Mouse (Mus musculus) midbrain, postnatal 0 days (tissue): Measurements from ENCODE around the gene Fam89b. TPM values are rescaled to one million over a fixed set of nuclear protein-coding genes. Genes with fewer than 3 reads are reported as not detected.
A peak's percentile ranks its signal among the peaks of the same experiment; 100 is the strongest.

Source experiments
- ATAC-seq: fragments of 200-750 bp; cut with Nextera tagmentation; 2 replicates; pipeline ENCODE4 v1.8.0; 2017; ENCODE audit warnings: moderate number of reproducible peaks, mild to moderate bottlenecking, moderate TSS enrichment, moderate library complexity; ENCODE audit not compliant: low FRiP score
- DNase-seq: peaks from one replicate; pipeline ENCODE4 v3.0.0-alpha.2; 2015; ENCODE audit warnings: low spot score
- H3K27ac ChIP-seq: fragments of 300-500 bp; sonication (generic); 2 replicates; pipeline ENCODE4 v1.5.1; 2014; ENCODE audit warnings: low read depth, mild to moderate bottlenecking, low read length, mixed read lengths
- H3K27me3 ChIP-seq: fragments of 300-500 bp; sonication (generic); 2 replicates; pipeline ENCODE4 v1.6.1; 2014; ENCODE audit warnings: low read length, control low read depth, mixed read lengths; ENCODE audit not compliant: insufficient read depth
- H3K36me3 ChIP-seq: fragments of 300-500 bp; sonication (generic); 2 replicates; pipeline ENCODE4 v1.6.1; 2014; ENCODE audit warnings: low read length, control low read depth, mixed read lengths; ENCODE audit not compliant: insufficient read depth
- H3K4me1 ChIP-seq: fragments of 300-500 bp; sonication (generic); 2 replicates; pipeline ENCODE4 v1.6.1; 2014; ENCODE audit warnings: mild to moderate bottlenecking, control low read depth, antibody characterized with exemption, low read length, mixed read lengths; ENCODE audit not compliant: insufficient read depth
- H3K4me2 ChIP-seq: fragments of 300-500 bp; sonication (generic); 2 replicates; pipeline ENCODE4 v1.6.1; 2014; ENCODE audit warnings: low read depth, mild to moderate bottlenecking, low read length, mixed read lengths; ENCODE audit not compliant: poor library complexity, severe bottlenecking
- H3K4me3 ChIP-seq: fragments of 300-500 bp; sonication (generic); 2 replicates; pipeline ENCODE4 v1.5.1; 2014; ENCODE audit warnings: low read depth, mild to moderate bottlenecking, low read length, moderate library complexity
- H3K9ac ChIP-seq: fragments of 300-500 bp; sonication (generic); replicated peaks from 2 replicates; pipeline ENCODE4 v1.6.1; 2014; ENCODE audit warnings: mild to moderate bottlenecking, low read length, moderate library complexity, mixed read lengths; ENCODE audit not compliant: poor library complexity, severe bottlenecking
- H3K9me3 ChIP-seq: fragments of 300-500 bp; sonication (generic); 2 replicates; pipeline ENCODE4 v1.6.1; 2016; ENCODE audit warnings: low read length, control low read depth
- CTCF ChIP-seq: IDR thresholded peaks from 2 replicates; pipeline ENCODE4 v1.5.1; 2016; ENCODE audit warnings: antibody characterized with exemption, mild to moderate bottlenecking
- WGBS: fragments of 180-500 bp; shearing (Covaris S2); extraction: QIAGEN DNeasy Blood & Tissue Kit; methylation state at CpG from one replicate; pipeline ENCODE4 v1.1.7; 2014; 5-methylcytosine and 5-hydroxymethylcytosine counted together
- polyA plus RNA-seq: library from polyadenylated mRNA; unstranded; fragments of >200 nt; fragmentation: Nextera tagmentation; extraction: Ambion mirVana; gene quantifications from 2 replicates; pipeline ENCODE4 v1.2.1, GENCODE M21; 2015
- total RNA-seq: library from RNA; depleted of rRNA; stranded (reverse); fragments of >200 nt; gene quantifications from 2 replicates; pipeline ENCODE4 v1.2.3, GENCODE M21; 2014

Fam89b gene
- total and polyA plus RNA-seq, 2 experiments from 2014 or later = 126 to 178 TPM

DNA sequence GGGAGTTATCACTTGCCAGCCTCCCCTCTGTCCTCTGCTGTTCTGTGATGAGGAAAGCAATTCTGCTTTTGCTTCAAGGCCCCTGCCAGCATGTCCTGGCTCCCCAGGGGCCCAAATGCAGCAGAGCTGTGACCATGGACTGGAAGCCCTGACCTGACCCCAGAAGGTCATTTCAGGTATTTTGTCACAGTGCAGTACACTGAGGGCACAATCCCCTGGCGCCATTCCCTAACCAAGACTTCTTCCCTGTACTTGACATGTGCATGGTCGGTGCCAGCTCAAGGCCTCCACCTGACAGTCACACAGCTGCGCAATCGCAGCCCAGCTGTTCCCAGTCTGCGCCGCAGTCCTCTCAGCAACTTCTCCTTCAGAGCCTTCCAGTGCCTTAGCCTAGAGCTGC lies 33.7 kb upstream of the Fam89b start:
- peaks cover 82% of the 10 kb centered on the region for H3K36me3 ChIP-seq
- WGBS = 98% methylated on average over 6 of the region's 6 CpGs
- no peaks in the 10 kb centered on the region for H3K27me3 ChIP-seq
- no peaks in the 10 kb centered on the region for H3K4me1 ChIP-seq
- no peak overlapping the region for H3K4me3 ChIP-seq
- no peaks in the 10 kb centered on the region for H3K9me3 ChIP-seq
- H3K4me2 ChIP-seq = no peak overlapping the region
- TF ChIP-seq CTCF = no peak
- H3K9ac ChIP-seq = no peak overlapping the region
- no peak for ATAC-seq
- no peak overlapping the region for H3K27ac ChIP-seq
- DNase-seq = no peak

DNA sequence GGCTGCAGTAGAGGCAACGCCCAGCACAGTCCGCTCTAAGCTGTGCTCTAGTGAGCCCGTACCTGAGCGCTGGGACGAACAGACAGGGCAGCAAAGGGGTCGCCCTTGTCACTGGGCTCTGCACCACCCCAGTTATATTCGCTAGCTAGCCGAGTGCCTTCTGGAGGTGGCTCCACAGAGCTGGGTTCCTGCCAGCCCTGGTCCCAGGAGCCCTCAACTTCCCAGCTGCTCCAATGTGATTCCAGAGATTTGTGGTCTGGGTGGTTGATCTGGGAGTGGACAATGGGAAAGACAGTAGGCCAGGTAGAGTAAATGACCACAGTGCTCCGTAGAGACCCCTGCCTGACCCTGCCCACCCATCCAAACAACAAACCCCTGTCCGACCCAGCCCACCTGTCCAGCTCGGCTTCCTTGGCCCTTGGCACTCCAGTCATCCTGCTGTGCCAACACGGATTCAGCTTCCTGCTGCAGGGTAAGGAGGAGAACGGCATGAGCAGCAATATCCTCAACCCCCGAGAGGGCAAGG lies 29.5 kb upstream of the Fam89b start:
- Histone ChIP-seq H3K4me1 (no peaks in the 10 kb centered on the region), H3K27ac (no peak overlapping the region), H3K36me3 (peaks cover 58% of the 10 kb centered on the region), H3K9me3 (no peaks in the 10 kb centered on the region), H3K9ac (no peak overlapping the region), H3K4me2 (no peak overlapping the region), H3K27me3 (peaks cover 21% of the 10 kb centered on the region), H3K4me3 (no peak overlapping the region)
- no peak for TF ChIP-seq CTCF
- ATAC-seq (no peak), DNase-seq (no peak)
- 91% methylated on average over 14 of the region's 14 CpGs for WGBS

DNA sequence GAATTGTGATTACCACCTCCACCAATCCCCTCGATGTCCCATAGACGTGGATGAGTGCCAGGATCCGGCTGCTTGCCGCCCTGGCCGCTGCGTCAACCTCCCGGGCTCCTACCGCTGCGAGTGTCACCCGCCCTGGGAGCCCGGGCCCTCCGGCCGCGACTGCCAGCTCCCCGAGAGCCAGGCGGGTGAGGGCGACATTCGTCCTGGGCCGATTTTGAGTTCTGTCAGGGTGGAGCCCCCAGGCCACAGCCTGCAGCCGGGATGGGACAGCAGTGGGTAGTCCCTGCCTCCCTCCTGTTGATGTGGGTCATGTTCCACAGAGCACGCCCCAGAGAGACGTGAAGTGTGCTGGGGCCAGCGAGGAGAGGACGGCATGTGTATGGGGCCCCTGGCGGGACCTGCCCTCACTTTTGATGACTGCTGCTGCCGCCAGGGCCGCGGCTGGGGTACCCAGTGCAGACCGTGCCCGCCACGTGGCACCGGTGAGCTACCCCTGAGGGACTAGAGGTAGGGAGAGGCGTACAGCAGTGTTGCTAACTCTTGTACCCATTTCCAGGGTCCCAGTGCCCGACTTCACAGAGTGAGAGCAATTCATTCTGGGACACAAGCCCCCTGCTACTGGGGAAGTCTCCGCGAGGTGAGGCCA lies 27.7 kb upstream of the Fam89b start:
- Histone ChIP-seq H3K4me3 (no peak overlapping the region), H3K4me1 (no peaks in the 10 kb centered on the region), H3K36me3 (peaks cover 45% of the 10 kb centered on the region), H3K4me2 (peak overlapping the region; percentile 22; the same call in 1 of the 2 replicates), H3K27me3 (peaks cover 25% of the 10 kb centered on the region), H3K9me3 (no peaks in the 10 kb centered on the region), H3K27ac (no peak overlapping the region), H3K9ac (0 out of 2 replicates have a peak overlapping the region, but pooled peaks have one; percentile 29)
- WGBS = 20% methylated on average over 34 of the region's 36 CpGs
- no peak for TF ChIP-seq CTCF
- DNase-seq = no peak
- 0 out of 2 replicates have a peak, but pooled peaks have one; percentile 3 for ATAC-seq

DNA sequence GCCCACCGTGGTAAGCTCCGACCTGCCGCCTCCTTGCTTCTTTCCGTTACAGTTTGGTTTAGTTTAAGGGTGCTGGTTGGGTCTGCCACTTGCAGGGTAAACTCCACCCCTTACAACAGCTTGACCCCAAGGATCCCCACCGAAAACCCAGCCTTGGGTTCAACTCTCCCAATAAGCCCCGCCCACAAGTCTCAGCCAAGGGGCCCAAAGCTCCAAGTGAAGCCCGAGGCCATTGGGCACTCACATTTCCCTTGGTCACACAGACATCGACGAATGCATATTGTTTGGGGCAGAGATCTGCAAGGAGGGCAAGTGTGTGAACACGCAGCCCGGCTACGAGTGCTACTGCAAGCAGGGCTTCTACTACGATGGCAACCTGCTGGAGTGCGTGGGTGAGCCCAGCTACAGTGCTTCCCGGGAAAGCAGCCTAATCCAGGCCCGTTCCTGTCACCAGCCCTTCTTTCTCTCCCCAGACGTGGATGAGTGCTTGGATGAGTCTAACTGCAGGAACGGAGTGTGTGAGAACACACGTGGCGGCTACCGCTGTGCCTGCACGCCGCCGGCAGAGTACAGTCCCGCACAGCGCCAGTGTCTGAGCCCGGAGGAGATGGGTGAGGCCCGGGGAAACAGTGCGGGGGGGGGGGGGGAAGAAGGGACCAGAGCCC lies 27.0 kb upstream of the Fam89b start:
- Histone ChIP-seq H3K4me2 (peak overlapping the region; percentile 22; the same call in 1 of the 2 replicates), H3K27ac (no peak overlapping the region), H3K36me3 (peaks cover 44% of the 10 kb centered on the region), H3K4me3 (no peak overlapping the region), H3K9ac (peak overlapping the region; percentile 29; the same call in 1 of the 2 replicates), H3K9me3 (no peaks in the 10 kb centered on the region), H3K27me3 (peaks cover 25% of the 10 kb centered on the region), H3K4me1 (no peaks in the 10 kb centered on the region)
- WGBS = 17% methylated on average over 28 of the region's 29 CpGs
- DNase-seq (peak; percentile 27), ATAC-seq (peak; percentile 52; the same call in 1 of the 2 replicates)
- TF ChIP-seq CTCF = no peak

DNA sequence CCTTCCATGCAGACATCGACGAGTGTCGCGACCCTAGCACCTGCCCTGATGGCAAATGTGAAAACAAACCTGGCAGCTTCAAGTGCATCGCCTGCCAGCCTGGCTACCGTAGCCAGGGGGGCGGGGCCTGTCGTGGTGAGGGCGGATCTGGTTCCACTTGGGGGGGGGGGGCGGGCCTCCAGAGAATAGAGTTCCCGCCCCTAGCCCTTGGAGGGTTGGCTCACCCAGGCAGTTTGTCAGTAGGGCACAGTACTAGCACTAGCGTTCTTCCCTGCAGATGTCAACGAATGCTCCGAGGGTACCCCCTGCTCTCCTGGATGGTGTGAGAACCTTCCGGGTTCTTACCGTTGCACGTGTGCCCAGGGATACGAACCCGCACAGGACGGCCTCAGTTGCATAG lies 22.3 kb upstream of the Fam89b start:
- no peak for TF ChIP-seq CTCF
- Histone ChIP-seq H3K4me3 (no peak overlapping the region), H3K4me2 (no peak overlapping the region), H3K36me3 (no peaks in the 10 kb centered on the region), H3K27ac (no peak overlapping the region), H3K9ac (no peak overlapping the region), H3K4me1 (0 out of 2 replicates have a peak, but pooled peaks cover 1% of the 10 kb centered on the region), H3K27me3 (peaks cover 30% of the 10 kb centered on the region), H3K9me3 (no peaks in the 10 kb centered on the region)
- DNase-seq = no peak
- 9% methylated on average over 20 of the region's 20 CpGs for WGBS
- no peak for ATAC-seq

DNA sequence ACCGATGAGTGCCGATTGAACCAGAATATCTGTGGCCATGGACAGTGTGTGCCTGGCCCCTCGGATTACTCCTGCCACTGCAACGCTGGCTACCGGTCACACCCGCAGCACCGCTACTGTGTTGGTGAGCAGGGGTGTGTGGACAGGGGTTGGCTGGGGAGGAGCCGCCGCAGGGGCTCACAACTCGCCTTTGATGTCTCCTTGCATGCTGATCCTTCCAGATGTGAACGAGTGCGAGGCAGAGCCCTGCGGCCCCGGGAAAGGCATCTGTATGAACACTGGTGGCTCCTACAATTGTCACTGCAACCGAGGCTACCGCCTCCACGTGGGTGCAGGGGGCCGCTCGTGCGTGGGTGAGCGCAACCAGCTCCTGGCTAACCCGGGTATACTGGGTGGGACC lies 21.5 kb upstream of the Fam89b start:
- Histone ChIP-seq H3K9ac (no peak overlapping the region), H3K4me1 (0 out of 2 replicates have a peak, but pooled peaks cover 8% of the 10 kb centered on the region), H3K27me3 (peaks cover 25% of the 10 kb centered on the region), H3K4me3 (no peak overlapping the region), H3K9me3 (no peaks in the 10 kb centered on the region), H3K27ac (no peak overlapping the region), H3K4me2 (no peak overlapping the region), H3K36me3 (no peaks in the 10 kb centered on the region)
- 12% methylated on average over 22 of the region's 22 CpGs for WGBS
- no peak for TF ChIP-seq CTCF
- ATAC-seq (no peak), DNase-seq (no peak)
